Mouse (Mus musculus): ENCODE results near the gene AC124502.3. TPM values are rescaled to one million over a fixed set of nuclear protein-coding genes. Genes with fewer than 3 reads are reported as not detected.
A peak's percentile ranks its signal among the peaks of the same experiment; 100 is the strongest.

The AC124502.3 gene
- total and polyA plus RNA-seq, 2 experiments from 2014 or later, result 2.0 to 3.0 TPM

- Histone ChIP-seq H3K9ac (peak overlapping the region; percentile 76), H3K4me2 (ENCODE audit: low read depth) (peak overlapping the region; percentile 93), H3K4me1 (ENCODE audit: insufficient read depth) (0 out of 2 replicates have a peak, but pooled peaks cover 15% of the 10 kb centered on the region), H3K27ac (ENCODE audit: low read depth, low read length) (peak overlapping the region; percentile 55; the same call in 1 of the 2 replicates), H3K36me3 (ENCODE audit: insufficient read depth) (peaks cover 27% of the 10 kb centered on the region; the same call in 1 of the 2 replicates), H3K4me3 (ENCODE audit: low read depth, low read length) (peak overlapping the region; percentile 81), H3K9me3 (ENCODE audit: low read length) (no peaks in the 10 kb centered on the region), H3K27me3 (ENCODE audit: insufficient read depth, low read length) (no peaks in the 10 kb centered on the region)
- ATAC-seq (0 out of 2 replicates have a peak, but pooled peaks have one; percentile 0), DNase-seq (no peak)
- 2% methylated on average over 16 of the region's 16 CpGs for WGBS
- TF ChIP-seq CTCF (IDR thresholded peaks at IDR 0.05; ENCODE audit: low read depth), result no peak
These were observed 2.9 kb downstream of the AC124502.3 start for GRCm38 (mm10) chr19:5041588-5041987.

DNA sequence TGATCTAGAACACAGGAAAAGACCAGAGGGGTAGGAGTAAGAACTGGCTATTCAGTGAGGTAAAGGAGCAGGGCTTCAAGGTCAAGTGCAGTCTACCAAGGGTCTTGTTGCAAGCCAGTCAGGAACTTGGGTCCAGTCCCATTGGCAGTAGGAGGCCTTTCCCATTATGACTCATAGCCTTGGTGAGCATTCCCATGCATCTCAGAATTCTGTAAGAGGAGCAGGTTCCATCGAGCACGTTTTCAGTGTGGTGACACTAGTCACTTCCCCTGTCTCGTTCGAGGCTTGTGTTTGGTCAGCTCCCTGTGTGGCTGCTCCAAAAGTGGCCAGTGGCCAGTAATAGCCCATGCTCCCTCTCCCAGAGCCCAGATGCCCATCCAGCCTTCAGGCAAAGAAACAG, 6.8 kb downstream of the AC124502.3 start:
- Histone ChIP-seq H3K27me3 (ENCODE audit: insufficient read depth, low read length) (no peaks in the 10 kb centered on the region), H3K36me3 (ENCODE audit: insufficient read depth) (peaks cover 52% of the 10 kb centered on the region), H3K4me1 (ENCODE audit: insufficient read depth) (peaks cover 13% of the 10 kb centered on the region; the same call in 1 of the 2 replicates), H3K9ac (no peak overlapping the region), H3K9me3 (ENCODE audit: low read length) (no peaks in the 10 kb centered on the region), H3K4me2 (ENCODE audit: low read depth) (no peak overlapping the region), H3K4me3 (ENCODE audit: low read depth, low read length) (no peak overlapping the region), H3K27ac (ENCODE audit: low read depth, low read length) (no peak overlapping the region)
- DNase-seq, result no peak
- no peak for TF ChIP-seq CTCF (IDR thresholded peaks at IDR 0.05; ENCODE audit: low read depth)
- WGBS, result 72% methylated on average over 4 of the region's 4 CpGs
- ATAC-seq, result no peak

DNA sequence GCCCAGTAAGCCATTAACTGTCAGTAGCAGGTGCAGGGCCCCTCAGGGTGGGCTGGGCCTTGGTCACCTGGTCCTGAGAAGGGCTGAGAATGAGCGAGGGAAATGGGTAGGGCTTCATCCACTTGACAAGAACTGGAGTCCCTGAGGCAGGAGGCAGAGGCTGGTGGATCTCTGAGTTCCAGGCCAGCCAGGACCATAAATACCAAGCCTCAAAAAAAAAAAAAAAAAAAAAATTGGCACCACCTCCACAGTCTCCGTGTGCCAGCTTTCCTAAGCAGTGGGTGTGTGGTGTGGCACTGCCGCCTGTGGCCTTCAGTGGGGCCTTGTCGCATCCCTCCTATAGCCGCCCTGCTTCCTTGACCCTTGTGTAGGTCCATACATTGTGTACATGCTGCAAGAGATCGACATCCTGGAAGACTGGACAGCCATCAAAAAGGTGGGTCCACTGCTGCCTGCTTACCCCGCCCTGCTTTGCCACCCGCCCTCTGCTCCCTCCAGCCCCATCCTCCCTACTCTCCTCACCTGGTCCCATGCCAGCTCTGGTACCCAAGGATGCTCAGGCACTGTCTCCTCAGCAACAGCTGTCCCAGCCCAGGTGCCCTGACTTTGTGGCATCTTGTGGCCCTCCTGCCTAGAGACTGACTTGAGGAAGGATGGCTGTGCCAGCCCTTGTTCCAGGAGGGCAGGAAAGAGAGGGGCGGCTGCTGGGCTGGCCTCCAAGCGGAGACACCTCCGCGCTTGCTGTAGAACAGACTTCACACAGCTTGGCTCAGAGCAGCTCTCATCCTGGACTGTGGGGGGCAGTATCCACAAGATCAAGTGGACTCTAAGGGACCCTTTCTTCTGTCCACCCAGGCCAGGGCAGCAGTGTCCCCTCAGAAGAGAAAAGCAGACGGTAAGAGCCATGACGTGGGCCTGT, 9.7 kb downstream of the AC124502.3 start:
- peaks cover 7% of the 10 kb centered on the region; the same call in 1 of the 2 replicates for H3K4me1 ChIP-seq (ENCODE audit: insufficient read depth)
- TF ChIP-seq CTCF (IDR thresholded peaks at IDR 0.05; ENCODE audit: low read depth), result peak; percentile 10; the same call in 1 of the 2 replicates
- H3K27me3 ChIP-seq (ENCODE audit: insufficient read depth, low read length), result no peaks in the 10 kb centered on the region
- DNase-seq, result no peak
- H3K4me3 ChIP-seq (ENCODE audit: low read depth, low read length), result no peak overlapping the region
- H3K4me2 ChIP-seq (ENCODE audit: low read depth), result no peak overlapping the region
- H3K9me3 ChIP-seq (ENCODE audit: low read length), result no peaks in the 10 kb centered on the region
- WGBS, result 81% methylated on average over 14 of the region's 14 CpGs
- no peak overlapping the region for H3K9ac ChIP-seq
- H3K36me3 ChIP-seq (ENCODE audit: insufficient read depth), result peaks cover 45% of the 10 kb centered on the region
- H3K27ac ChIP-seq (ENCODE audit: low read depth, low read length), result no peak overlapping the region
- no peak for ATAC-seq

GRCm38 (mm10) chr19:5049325-5049724, 10.6 kb downstream of the AC124502.3 start:
- Histone ChIP-seq H3K36me3 (ENCODE audit: insufficient read depth) (peaks cover 39% of the 10 kb centered on the region), H3K9ac (no peak overlapping the region), H3K4me2 (ENCODE audit: low read depth) (no peak overlapping the region), H3K9me3 (ENCODE audit: low read length) (no peaks in the 10 kb centered on the region), H3K27me3 (ENCODE audit: insufficient read depth, low read length) (no peaks in the 10 kb centered on the region), H3K27ac (ENCODE audit: low read depth, low read length) (peak overlapping the region; percentile 47; the same call in 1 of the 2 replicates), H3K4me1 (ENCODE audit: insufficient read depth) (peaks cover 7% of the 10 kb centered on the region; the same call in 1 of the 2 replicates), H3K4me3 (ENCODE audit: low read depth, low read length) (no peak overlapping the region)
- WGBS, result 80% methylated on average over 6 of the region's 6 CpGs
- no peak for ATAC-seq
- TF ChIP-seq CTCF (IDR thresholded peaks at IDR 0.05; ENCODE audit: low read depth), result no peak
- DNase-seq, result no peak

- H3K4me2 ChIP-seq (ENCODE audit: low read depth), result peak within 1 kb of the TSS; percentile 15; the same call in 1 of the 2 replicates
- H3K27ac ChIP-seq (ENCODE audit: low read depth, low read length), result peak within 1 kb of the TSS; percentile 47
- H3K4me3 ChIP-seq (ENCODE audit: low read depth, low read length), result no peak within 1 kb of the TSS
- no peaks in the 10 kb centered on the region for H3K9me3 ChIP-seq (ENCODE audit: low read length)
- H3K27me3 ChIP-seq (ENCODE audit: insufficient read depth, low read length), result no peaks in the 10 kb centered on the region
- peaks cover 39% of the 10 kb centered on the region for H3K36me3 ChIP-seq (ENCODE audit: insufficient read depth)
- peaks cover 7% of the 10 kb centered on the region; the same call in 1 of the 2 replicates for H3K4me1 ChIP-seq (ENCODE audit: insufficient read depth)
- peak; percentile 93 for ATAC-seq
- peak; percentile 62 for TF ChIP-seq CTCF (IDR thresholded peaks at IDR 0.05; ENCODE audit: low read depth)
- H3K9ac ChIP-seq, result no peak within 1 kb of the TSS
- peak; percentile 82 for DNase-seq
- 18% methylated on average over 13 of the region's 14 CpGs for WGBS
These were observed 11.6 kb downstream of the AC124502.3 start, which contains the start of gene Rin1 for GRCm38 (mm10) chr19:5050047-5050905. Gene Rin1, plus strand, starts transcription at chr19:5050481.

DNA sequence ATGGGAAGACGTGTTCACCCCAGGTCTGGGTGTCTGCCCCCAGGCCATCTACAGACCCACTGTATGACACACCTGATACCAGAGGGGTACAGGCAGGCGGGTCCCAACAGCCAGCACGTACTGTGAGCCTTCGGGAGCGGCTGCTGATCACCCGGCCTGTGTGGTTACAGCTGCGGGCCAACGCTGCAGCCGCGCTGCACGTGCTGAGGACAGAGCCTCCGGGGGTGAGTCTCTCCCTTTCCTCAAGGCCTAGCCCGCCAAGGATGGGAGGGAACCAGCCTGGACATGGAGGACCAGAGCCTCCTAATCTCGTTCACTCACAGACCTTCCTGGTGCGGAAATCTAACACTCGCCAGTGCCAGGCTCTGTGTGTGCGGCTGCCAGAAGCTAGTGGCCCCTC, 12.3 kb downstream of the AC124502.3 start:
- no peak overlapping the region for H3K9ac ChIP-seq
- WGBS, result 14% methylated on average over 17 of the region's 17 CpGs
- no peak overlapping the region for H3K4me3 ChIP-seq (ENCODE audit: low read depth, low read length)
- H3K4me1 ChIP-seq (ENCODE audit: insufficient read depth), result peaks cover 7% of the 10 kb centered on the region; the same call in 1 of the 2 replicates
- ATAC-seq (no peak), DNase-seq (no peak)
- no peak overlapping the region for H3K27ac ChIP-seq (ENCODE audit: low read depth, low read length)
- peaks cover 34% of the 10 kb centered on the region for H3K36me3 ChIP-seq (ENCODE audit: insufficient read depth)
- 0 out of 2 replicates have a peak overlapping the region, but pooled peaks have one; percentile 1 for H3K4me2 ChIP-seq (ENCODE audit: low read depth)
- no peak for TF ChIP-seq CTCF (IDR thresholded peaks at IDR 0.05; ENCODE audit: low read depth)
- H3K27me3 ChIP-seq (ENCODE audit: insufficient read depth, low read length), result no peaks in the 10 kb centered on the region
- H3K9me3 ChIP-seq (ENCODE audit: low read length), result no peaks in the 10 kb centered on the region
